Mouse (Mus musculus): ENCODE results near the gene Smarca1. TPM values are rescaled to one million over a fixed set of nuclear protein-coding genes. Genes with fewer than 3 reads are reported as not detected.

Gene Smarca1
- not detected for polyA plus RNA-seq (2017; shearing (Covaris generic))

GRCm38 (mm10) chrX:47892431-47893024 is at the start of gene Smarca1:
Smarca1 (minus strand) TSS chrX:47892974.

GRCm38 (mm10) chrX:47912306-47912792 is 19.6 kb upstream of the Smarca1 start, which contains the start of gene Ocrl:
Ocrl (plus strand) TSS chrX:47912387.

Other genes starting within 250 kb of the Smarca1 start
- gene Ocrl, start 19.4 kb upstream of the Smarca1 start, polyA plus RNA-seq (2017; shearing (Covaris generic)): 1 to 10 TPM; 5.6 to 8.2 TPM
- under 1 TPM in 1 of 2 experiments, not detected in 1; 0.23 TPM for gene Apln, start 141.9 kb upstream of the Smarca1 start, polyA plus RNA-seq (2017; shearing (Covaris generic))
- gene Xpnpep2, start 215.8 kb upstream of the Smarca1 start, polyA plus RNA-seq (2017; shearing (Covaris generic)): under 1 TPM; 0.17 to 0.71 TPM

Measured in activated CD4-positive, CD25-positive, alpha-beta regulatory T cell (primary cell).